Mouse (Mus musculus) T-helper 1 cell (primary cell): ENCODE measurements around the gene Gm20914.
"Not testable (repeated sequence)": the region's sequence is repeated elsewhere in the genome, so short reads cannot be mapped to it uniquely, and the experiment has no call there.

Source experiments
- in situ Hi-C: fragments of 300-600 bp; cut with MboI, MseI; formaldehyde crosslinking; loops from one replicate; pipeline ENCODE4 v1.15.1; 2025; ENCODE audit warnings: high pct_unique_total_duplicates

Gene Gm20914

GRCm38 (mm10) chrY:5725678-5726077 is at the start of gene Gm20914:
Gm20914 (plus strand) TSS chrY:5725978.
- in situ Hi-C loops: not testable (repeated sequence)
